Mouse (Mus musculus) midbrain, postnatal 0 days (tissue): ENCODE measurements around the gene 3100002H09Rik. TPM values are rescaled to one million over a fixed set of nuclear protein-coding genes. Genes with fewer than 3 reads are reported as not detected.

Experiments used
- ATAC-seq: fragments of 200-750 bp; cut with Nextera tagmentation; 2 replicates; pipeline ENCODE4 v1.8.0; 2017; ENCODE audit warnings: moderate number of reproducible peaks, mild to moderate bottlenecking, moderate TSS enrichment, moderate library complexity; ENCODE audit not compliant: low FRiP score
- DNase-seq: peaks from one replicate; pipeline ENCODE4 v3.0.0-alpha.2; 2015; ENCODE audit warnings: low spot score
- H3K27ac ChIP-seq: fragments of 300-500 bp; sonication (generic); 2 replicates; pipeline ENCODE4 v1.5.1; 2014; ENCODE audit warnings: low read depth, mild to moderate bottlenecking, low read length, mixed read lengths
- H3K27me3 ChIP-seq: fragments of 300-500 bp; sonication (generic); 2 replicates; pipeline ENCODE4 v1.6.1; 2014; ENCODE audit warnings: low read length, control low read depth, mixed read lengths; ENCODE audit not compliant: insufficient read depth
- H3K36me3 ChIP-seq: fragments of 300-500 bp; sonication (generic); 2 replicates; pipeline ENCODE4 v1.6.1; 2014; ENCODE audit warnings: low read length, control low read depth, mixed read lengths; ENCODE audit not compliant: insufficient read depth
- H3K4me1 ChIP-seq: fragments of 300-500 bp; sonication (generic); 2 replicates; pipeline ENCODE4 v1.6.1; 2014; ENCODE audit warnings: mild to moderate bottlenecking, control low read depth, antibody characterized with exemption, low read length, mixed read lengths; ENCODE audit not compliant: insufficient read depth
- H3K4me2 ChIP-seq: fragments of 300-500 bp; sonication (generic); 2 replicates; pipeline ENCODE4 v1.6.1; 2014; ENCODE audit warnings: low read depth, mild to moderate bottlenecking, low read length, mixed read lengths; ENCODE audit not compliant: poor library complexity, severe bottlenecking
- H3K4me3 ChIP-seq: fragments of 300-500 bp; sonication (generic); 2 replicates; pipeline ENCODE4 v1.5.1; 2014; ENCODE audit warnings: low read depth, mild to moderate bottlenecking, low read length, moderate library complexity
- H3K9ac ChIP-seq: fragments of 300-500 bp; sonication (generic); replicated peaks from 2 replicates; pipeline ENCODE4 v1.6.1; 2014; ENCODE audit warnings: mild to moderate bottlenecking, low read length, moderate library complexity, mixed read lengths; ENCODE audit not compliant: poor library complexity, severe bottlenecking
- H3K9me3 ChIP-seq: fragments of 300-500 bp; sonication (generic); 2 replicates; pipeline ENCODE4 v1.6.1; 2016; ENCODE audit warnings: low read length, control low read depth
- CTCF ChIP-seq: IDR thresholded peaks from 2 replicates; pipeline ENCODE4 v1.5.1; 2016; ENCODE audit warnings: antibody characterized with exemption, mild to moderate bottlenecking
- WGBS: fragments of 180-500 bp; shearing (Covaris S2); extraction: QIAGEN DNeasy Blood & Tissue Kit; methylation state at CpG from one replicate; pipeline ENCODE4 v1.1.7; 2014; 5-methylcytosine and 5-hydroxymethylcytosine counted together
- polyA plus RNA-seq: library from polyadenylated mRNA; unstranded; fragments of >200 nt; fragmentation: Nextera tagmentation; extraction: Ambion mirVana; gene quantifications from 2 replicates; pipeline ENCODE4 v1.2.1, GENCODE M21; 2015
- total RNA-seq: library from RNA; depleted of rRNA; stranded (reverse); fragments of >200 nt; gene quantifications from 2 replicates; pipeline ENCODE4 v1.2.3, GENCODE M21; 2014

Gene 3100002H09Rik
- total and polyA plus RNA-seq, 2 experiments from 2014 or later: 0.19 TPM; not detected in 1

DNA sequence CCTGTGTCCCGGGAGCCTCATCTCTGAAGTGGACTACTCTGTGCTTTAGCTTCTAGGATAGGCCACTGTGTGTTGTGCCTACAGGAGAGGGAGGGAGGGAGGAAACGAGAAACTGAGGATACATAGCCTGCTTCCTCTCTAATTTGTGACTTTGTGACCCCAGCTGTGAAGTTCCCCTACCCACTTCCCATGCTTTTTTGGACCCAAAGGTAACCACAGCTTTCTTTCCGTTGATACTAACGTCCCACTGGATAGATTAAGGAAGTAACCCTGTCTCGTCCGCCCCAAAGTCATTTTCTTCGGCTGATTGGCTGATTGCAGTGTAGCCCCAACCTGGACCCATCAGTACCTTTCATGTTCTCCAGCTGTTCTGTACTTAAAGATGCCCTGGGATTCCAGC, 29.9 kb downstream of the 3100002H09Rik start:
- DNase-seq (no peak), ATAC-seq (no peak)
- Histone ChIP-seq H3K27ac (no peak overlapping the region), H3K27me3 (peaks cover 14% of the 10 kb centered on the region; the same call in 1 of the 2 replicates), H3K4me1 (no peaks in the 10 kb centered on the region), H3K4me3 (no peak overlapping the region), H3K9ac (no peak overlapping the region), H3K36me3 (no peaks in the 10 kb centered on the region), H3K9me3 (no peaks in the 10 kb centered on the region), H3K4me2 (no peak overlapping the region)
- WGBS: 89% methylated on average over 7 of the region's 7 CpGs
- TF ChIP-seq CTCF: no peak

DNA sequence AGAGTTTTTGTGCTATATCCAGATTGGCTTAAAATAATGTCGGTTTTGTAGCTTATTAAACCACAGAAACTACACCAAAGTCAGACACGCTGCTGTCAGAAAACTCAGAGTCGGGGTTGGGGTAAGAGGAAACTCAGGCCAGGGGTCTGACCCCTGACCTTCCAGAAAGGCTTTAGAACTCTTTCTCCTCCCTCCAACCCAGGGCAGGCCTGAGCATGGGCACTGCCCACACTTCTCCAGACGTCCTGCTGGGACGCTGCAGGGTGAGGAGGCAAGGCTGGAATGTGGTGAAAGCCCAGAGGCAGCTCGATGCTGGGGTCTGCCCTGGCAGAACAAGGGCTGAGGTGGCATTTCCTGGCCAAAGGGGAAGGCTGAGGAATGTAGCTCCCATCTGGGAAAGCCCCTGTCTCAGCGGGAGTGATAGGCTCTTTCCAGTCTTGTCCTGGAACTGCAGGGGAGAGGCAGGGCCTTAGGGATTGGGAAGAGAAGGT, 34.6 kb downstream of the 3100002H09Rik start:
- no peak overlapping the region for H3K27ac ChIP-seq
- no peaks in the 10 kb centered on the region for H3K9me3 ChIP-seq
- 10% methylated on average over 7 of the region's 7 CpGs for WGBS
- ATAC-seq (no peak), DNase-seq (no peak)
- H3K4me1 ChIP-seq: peaks cover 6% of the 10 kb centered on the region; the same call in 1 of the 2 replicates
- H3K27me3 ChIP-seq: peaks cover 23% of the 10 kb centered on the region; the same call in 1 of the 2 replicates
- peak overlapping the region; percentile 52 for H3K4me3 ChIP-seq
- no peak for TF ChIP-seq CTCF
- H3K36me3 ChIP-seq: no peaks in the 10 kb centered on the region
- H3K4me2 ChIP-seq: peak overlapping the region; percentile 99
- peak overlapping the region; percentile 55; the same call in 1 of the 2 replicates for H3K9ac ChIP-seq

DNA sequence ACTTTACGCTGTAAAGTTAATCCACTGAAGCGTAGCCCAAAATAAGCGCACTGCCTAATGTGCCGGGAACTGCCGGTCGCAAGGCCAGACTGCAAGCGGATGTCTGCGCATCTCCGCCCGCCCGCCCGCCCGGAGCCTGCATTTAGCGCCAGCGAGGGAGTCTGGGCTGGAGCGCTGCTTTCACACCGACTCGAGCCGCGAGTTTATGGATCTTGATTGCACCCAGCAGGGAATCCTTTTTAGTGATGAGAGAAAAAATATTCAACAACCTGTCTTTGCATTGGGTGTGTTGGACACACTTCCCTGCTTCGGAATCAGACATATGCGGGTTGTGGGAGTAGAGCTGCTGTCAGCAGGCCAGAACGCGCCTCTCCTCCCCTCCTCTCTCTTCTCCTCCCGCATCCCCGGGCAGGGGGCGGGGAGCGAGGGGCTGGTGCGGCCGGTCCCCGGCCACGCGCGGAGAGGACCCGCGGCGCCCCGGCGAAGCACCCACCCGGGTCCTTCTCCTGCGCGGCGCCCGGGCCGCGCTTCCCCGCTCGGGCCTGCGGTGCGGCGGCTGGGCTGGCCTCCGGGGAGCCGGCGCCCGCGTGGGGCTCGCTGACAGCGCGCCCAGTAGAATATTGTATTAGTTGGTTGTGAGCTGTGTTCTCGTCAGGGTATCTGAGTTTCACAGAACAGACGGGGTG, 35.2 kb downstream of the 3100002H09Rik start:
- Histone ChIP-seq H3K9ac (peak overlapping the region; percentile 55), H3K27me3 (peaks cover 23% of the 10 kb centered on the region; the same call in 1 of the 2 replicates), H3K9me3 (no peaks in the 10 kb centered on the region), H3K4me1 (peaks cover 6% of the 10 kb centered on the region; the same call in 1 of the 2 replicates), H3K36me3 (no peaks in the 10 kb centered on the region), H3K4me3 (peak overlapping the region; percentile 52), H3K27ac (no peak overlapping the region), H3K4me2 (peak overlapping the region; percentile 99)
- DNase-seq: peak; percentile 38
- peak; percentile 65 for ATAC-seq
- no peak for TF ChIP-seq CTCF
- under 1% methylated on average over 49 of the region's 61 CpGs for whole genome bisulfite sequencing

DNA sequence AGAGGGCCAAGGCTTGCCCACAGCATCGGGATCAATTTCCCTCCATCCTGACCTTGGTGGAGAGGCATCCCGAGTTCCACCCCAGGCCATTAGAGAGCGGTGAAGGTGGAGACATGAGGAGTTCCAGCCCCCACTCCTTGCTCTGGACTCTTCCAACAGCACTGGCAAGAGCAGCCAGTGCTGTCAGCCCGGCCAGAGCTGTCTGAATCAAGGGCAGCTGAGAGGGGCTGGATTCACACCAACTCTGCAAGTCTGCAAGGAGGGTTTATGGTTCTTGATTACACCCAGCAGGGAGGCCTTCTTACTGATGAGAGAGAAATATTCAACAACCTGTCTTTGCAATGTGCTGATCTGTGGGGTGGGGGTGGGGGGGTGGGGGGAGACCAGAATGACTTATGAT, 37.0 kb downstream of the 3100002H09Rik start:
- H3K4me3 ChIP-seq: no peak overlapping the region
- H3K36me3 ChIP-seq: no peaks in the 10 kb centered on the region
- H3K4me1 ChIP-seq: peaks cover 6% of the 10 kb centered on the region; the same call in 1 of the 2 replicates
- WGBS: 67% methylated on average over 4 of the region's 4 CpGs
- no peak for ATAC-seq
- DNase-seq: peak; percentile 35
- no peaks in the 10 kb centered on the region for H3K9me3 ChIP-seq
- H3K4me2 ChIP-seq: no peak overlapping the region
- peaks cover 23% of the 10 kb centered on the region; the same call in 1 of the 2 replicates for H3K27me3 ChIP-seq
- H3K9ac ChIP-seq: no peak overlapping the region
- TF ChIP-seq CTCF: no peak
- H3K27ac ChIP-seq: no peak overlapping the region

DNA sequence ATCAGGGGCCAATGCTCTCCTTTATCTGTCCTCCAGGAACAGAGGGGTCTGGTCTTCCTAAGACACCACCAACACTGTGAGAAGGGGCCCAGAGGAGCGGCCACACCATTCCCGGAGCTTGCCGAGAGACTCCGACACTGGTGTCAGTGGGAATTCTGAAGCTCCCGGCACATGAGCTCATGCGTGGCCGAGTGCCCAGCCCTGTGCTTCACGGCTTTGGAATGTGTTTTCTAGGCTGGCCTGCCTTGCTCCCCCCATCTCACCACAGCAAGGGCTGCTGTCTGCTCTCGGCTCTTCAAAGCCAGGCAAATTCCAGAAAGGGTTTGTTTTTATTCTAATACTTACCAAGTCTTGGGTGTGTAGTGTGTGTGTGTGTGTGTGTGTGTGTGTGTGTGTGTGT, 39.6 kb downstream of the 3100002H09Rik start:
- Histone ChIP-seq H3K9ac (no peak overlapping the region), H3K4me1 (peaks cover 6% of the 10 kb centered on the region; the same call in 1 of the 2 replicates), H3K27ac (no peak overlapping the region), H3K36me3 (no peaks in the 10 kb centered on the region), H3K4me3 (no peak overlapping the region), H3K27me3 (peaks cover 10% of the 10 kb centered on the region; the same call in 1 of the 2 replicates), H3K4me2 (no peak overlapping the region), H3K9me3 (no peaks in the 10 kb centered on the region)
- WGBS: 56% methylated on average over 9 of the region's 9 CpGs
- TF ChIP-seq CTCF: no peak
- no peak for ATAC-seq
- DNase-seq: peak; percentile 27

DNA sequence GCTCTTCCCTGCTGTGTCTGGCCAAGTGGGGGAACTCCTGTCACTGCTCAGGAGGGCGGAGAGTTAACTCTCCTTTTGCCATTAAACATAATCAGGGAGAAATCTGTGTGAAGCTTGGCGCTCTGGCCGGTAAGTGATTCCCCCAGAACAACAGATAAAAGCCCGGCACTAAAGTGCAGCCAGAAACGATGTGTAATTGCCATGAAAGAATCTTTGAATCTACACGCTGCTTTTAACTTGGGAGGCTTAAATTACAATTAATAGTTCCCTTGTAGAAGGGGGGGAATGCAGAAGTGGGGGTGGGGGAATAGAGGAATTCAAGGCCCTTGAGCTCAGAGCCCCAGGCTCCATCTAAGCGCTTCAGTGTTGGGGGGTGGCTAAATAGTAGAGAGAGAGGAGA, 40.9 kb downstream of the 3100002H09Rik start:
- 31% methylated on average over 7 of the region's 7 CpGs for WGBS
- Histone ChIP-seq H3K27me3 (peaks cover 8% of the 10 kb centered on the region; the same call in 1 of the 2 replicates), H3K9ac (no peak overlapping the region), H3K4me2 (no peak overlapping the region), H3K9me3 (no peaks in the 10 kb centered on the region), H3K4me3 (no peak overlapping the region), H3K36me3 (no peaks in the 10 kb centered on the region), H3K4me1 (peaks cover 2% of the 10 kb centered on the region; the same call in 1 of the 2 replicates), H3K27ac (no peak overlapping the region)
- DNase-seq: no peak
- ATAC-seq: no peak
- TF ChIP-seq CTCF: no peak
